Mouse (Mus musculus) subcutaneous adipose tissue, adult 2 months (tissue): ENCODE results near the gene Olfr1445. TPM values are rescaled to one million over a fixed set of nuclear protein-coding genes. Genes with fewer than 3 reads are reported as not detected.

Experiments
- polyA plus RNA-seq: library from polyadenylated mRNA; depleted of rRNA; stranded (reverse); fragments of >200 nt; gene quantifications from 2 replicates; pipeline ENCODE4 v1.2.3, GENCODE M21; 2012; ENCODE audit warnings: low replicate concordance; rRNA removed

The Olfr1445 gene
- not detected in 2 replicates for polyA plus RNA-seq

GRCm38 (mm10) chr19:12883555-12883954, at the start of gene Olfr1445:
Olfr1445 (plus strand) TSS chr19:12883855.

DNA sequence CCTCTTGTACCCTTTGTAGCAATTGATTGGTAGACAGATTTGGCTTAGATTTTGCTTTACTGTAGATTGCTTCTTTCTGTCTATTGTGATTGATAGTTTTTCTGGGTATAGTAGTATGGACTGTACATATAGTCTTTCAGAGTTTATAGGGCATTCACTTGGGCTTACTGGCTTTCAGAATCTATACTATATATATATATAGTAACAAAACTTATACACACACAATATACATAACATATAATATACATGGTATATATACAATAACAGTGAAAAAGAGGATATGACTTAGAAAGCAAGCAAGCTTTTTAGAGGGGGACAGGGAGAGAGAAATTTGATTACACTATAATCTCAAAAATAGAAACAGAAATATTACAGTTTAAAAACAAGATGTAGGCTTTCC, 37.3 kb upstream of the Olfr1445 start, which contains the start of gene Gm5244:
Gm5244 (plus strand) TSS at position 301 of the 400 bp plus-strand sequence.

GRCm38 (mm10) chr19:12856983-12857382, 26.7 kb upstream of the Olfr1445 start, which contains the start of gene Olfr1444:
Olfr1444 (plus strand) TSS chr19:12857283.

GRCm38 (mm10) chr19:12893424-12893823, 9.8 kb downstream of the Olfr1445 start, which contains the start of gene Olfr1446:
Olfr1446 (minus strand) TSS chr19:12893524.

DNA sequence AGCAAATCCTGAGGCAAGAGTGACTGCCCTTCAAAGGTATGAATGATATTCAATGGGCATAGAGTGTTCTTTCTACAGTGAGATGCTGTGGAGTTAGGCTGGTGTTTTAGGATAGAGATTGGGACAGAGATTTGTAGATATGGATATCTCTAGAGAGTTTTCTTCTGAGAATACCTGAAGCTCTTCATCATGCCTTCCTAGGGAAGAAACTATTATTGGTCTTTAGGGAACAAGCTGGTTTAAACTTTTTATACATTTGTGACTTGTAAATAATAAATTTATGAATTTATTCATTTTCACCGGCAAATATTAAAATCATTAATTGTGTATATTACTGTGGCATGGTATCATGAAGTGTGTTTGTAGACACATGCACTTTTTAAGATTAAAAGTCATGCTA, 20.0 kb downstream of the Olfr1445 start, which contains the start of gene Olfr1447:
Olfr1447 (minus strand) TSS at position 101 of the 400 bp plus-strand sequence.

GRCm38 (mm10) chr19:12924319-12924718, 40.7 kb downstream of the Olfr1445 start, which contains the start of gene Olfr1448:
Olfr1448 (minus strand) TSS chr19:12924419.

DNA sequence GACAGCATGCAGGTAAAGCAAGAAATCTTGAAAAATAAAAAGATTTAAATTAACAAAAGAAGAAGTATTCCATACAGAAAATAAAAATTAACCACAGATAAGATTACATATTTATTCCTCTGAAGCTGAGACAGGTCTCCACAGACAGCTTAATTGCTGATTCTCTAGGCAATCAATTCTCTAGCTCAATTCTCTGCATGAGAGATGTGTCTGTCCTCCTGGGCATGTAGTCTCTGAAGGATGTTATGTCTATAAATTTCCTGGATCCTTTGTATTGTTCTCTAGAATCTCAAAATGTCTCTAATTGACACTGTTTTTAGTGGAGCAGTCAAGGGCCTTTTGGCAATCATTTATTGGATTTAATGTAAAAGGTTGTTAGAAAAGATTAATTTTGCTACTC, 46.9 kb downstream of the Olfr1445 start, which contains the start of gene Olfr1449:
Olfr1449 (plus strand) TSS at position 301 of the 400 bp plus-strand sequence.

Other genes starting within 250 kb of the Olfr1445 start
- gene Olfr1442, start 213.4 kb upstream of the Olfr1445 start, polyA plus RNA-seq = not detected in 2 replicates
- not detected in 2 replicates for gene Olfr1443, start 205.7 kb upstream of the Olfr1445 start, polyA plus RNA-seq
- not detected in 2 replicates for gene Keg1, start 188.1 kb upstream of the Olfr1445 start, polyA plus RNA-seq
- 0.66 and 0.76 TPM in 2 replicates for gene Cntf, start 118.2 kb upstream of the Olfr1445 start, polyA plus RNA-seq
- gene Zfp91, start 87.7 kb upstream of the Olfr1445 start, polyA plus RNA-seq = 19.6 and 23.0 TPM in 2 replicates
- 7.1 and 8.0 TPM in 2 replicates for gene Lpxn, start 87.7 kb upstream of the Olfr1445 start, polyA plus RNA-seq
- gene Gm5244, start 37.2 kb upstream of the Olfr1445 start, polyA plus RNA-seq = not detected in 2 replicates
- not detected in 2 replicates for gene Olfr1444, start 26.6 kb upstream of the Olfr1445 start, polyA plus RNA-seq
- gene Olfr1446, start 9.7 kb downstream of the Olfr1445 start, polyA plus RNA-seq = not detected in 2 replicates
- not detected in 2 replicates for gene Olfr1447, start 19.9 kb downstream of the Olfr1445 start, polyA plus RNA-seq
- not detected in 2 replicates for gene Olfr1448, start 40.6 kb downstream of the Olfr1445 start, polyA plus RNA-seq
- gene Olfr1449, start 47.0 kb downstream of the Olfr1445 start, polyA plus RNA-seq = not detected in 2 replicates
- gene Olfr1450, start 66.4 kb downstream of the Olfr1445 start, polyA plus RNA-seq = not detected in 2 replicates
- not detected in 2 replicates for gene Olfr1451, start 111.2 kb downstream of the Olfr1445 start, polyA plus RNA-seq
- not detected in 2 replicates for gene Olfr1453, start 144.5 kb downstream of the Olfr1445 start, polyA plus RNA-seq
- gene Olfr1454, start 176.8 kb downstream of the Olfr1445 start, polyA plus RNA-seq = not detected in 2 replicates
- not detected in 2 replicates for gene Olfr1457, start 214.0 kb downstream of the Olfr1445 start, polyA plus RNA-seq
- gene Olfr1458, start 222.9 kb downstream of the Olfr1445 start, polyA plus RNA-seq = not detected in 2 replicates